Mouse (Mus musculus) CH12F3 (cell line): Measurements from ENCODE around the gene Rabepk.
"Not testable (repeated sequence)": the region's sequence is repeated elsewhere in the genome, so short reads cannot be mapped to it uniquely, and the experiment has no call there.

Source experiments
- in situ Hi-C: fragments of 300-500 bp; cut with MboI; formaldehyde crosslinking; loops from 2 replicates; pipeline ENCODE4 v1.14.3; 2020; ENCODE audit warnings: low sequenced_read_pairs

Gene Rabepk

GRCm38 (mm10) chr2:34804815-34805214 lies 5.1 kb upstream of the Rabepk start:
- in situ Hi-C loops, result no loop called here

GRCm38 (mm10) chr2:34804172-34804571 lies 4.5 kb upstream of the Rabepk start:
- in situ Hi-C loops, result no loop called here

- in situ Hi-C loops, result no loop called here
These were observed 4.0 kb upstream of the Rabepk start for GRCm38 (mm10) chr2:34803746-34804145.

- in situ Hi-C loops, result not testable (repeated sequence)
These were observed 3.0 kb upstream of the Rabepk start for GRCm38 (mm10) chr2:34802565-34803245.

- in situ Hi-C loops, result no loop called here
These were observed 2.1 kb upstream of the Rabepk start for GRCm38 (mm10) chr2:34801516-34802482.

GRCm38 (mm10) chr2:34800371-34800770 lies 659 bp upstream of the Rabepk start:
- in situ Hi-C loops, result no loop called here

- in situ Hi-C loops, result no loop called here
These were observed 4.3 kb downstream of the Rabepk start for GRCm38 (mm10) chr2:34795426-34795825.

GRCm38 (mm10) chr2:34794511-34794910 lies 5.2 kb downstream of the Rabepk start:
- in situ Hi-C loops, result no loop called here

- in situ Hi-C loops, result not testable (repeated sequence)
These were observed 7.2 kb downstream of the Rabepk start for GRCm38 (mm10) chr2:34792543-34792942.

GRCm38 (mm10) chr2:34790282-34790681 lies 9.4 kb downstream of the Rabepk start:
- in situ Hi-C loops, result no loop called here

- in situ Hi-C loops, result no loop called here
These were observed 15.6 kb downstream of the Rabepk start for GRCm38 (mm10) chr2:34784085-34784484.

GRCm38 (mm10) chr2:34783064-34784020 lies 16.4 kb downstream of the Rabepk start:
- in situ Hi-C loops, result no loop called here

GRCm38 (mm10) chr2:34777237-34777868 lies 22.4 kb downstream of the Rabepk start:
- in situ Hi-C loops, result no loop called here

- in situ Hi-C loops, result no loop called here
These were observed 25.2 kb downstream of the Rabepk start for GRCm38 (mm10) chr2:34774493-34774892.

GRCm38 (mm10) chr2:34773673-34774072 lies 26.0 kb downstream of the Rabepk start:
- in situ Hi-C loops, result no loop called here

GRCm38 (mm10) chr2:34772252-34773235 lies 27.2 kb downstream of the Rabepk start:
- in situ Hi-C loops, result no loop called here

- in situ Hi-C loops, result no loop called here
These were observed 28.1 kb downstream of the Rabepk start, which contains the start of gene Hspa5 for GRCm38 (mm10) chr2:34771368-34772226. Hspa5 (plus strand) TSS chr2:34771970.

GRCm38 (mm10) chr2:34770951-34771350 lies 28.8 kb downstream of the Rabepk start:
- in situ Hi-C loops, result no loop called here
